Mouse (Mus musculus): ENCODE data around the gene Myo9a. TPM values are rescaled to one million over a fixed set of nuclear protein-coding genes. Genes with fewer than 3 reads are reported as not detected.

Myo9a gene
- total and polyA plus RNA-seq, 2 experiments from 2014 or later: 13.2 to 59.9 TPM

DNA sequence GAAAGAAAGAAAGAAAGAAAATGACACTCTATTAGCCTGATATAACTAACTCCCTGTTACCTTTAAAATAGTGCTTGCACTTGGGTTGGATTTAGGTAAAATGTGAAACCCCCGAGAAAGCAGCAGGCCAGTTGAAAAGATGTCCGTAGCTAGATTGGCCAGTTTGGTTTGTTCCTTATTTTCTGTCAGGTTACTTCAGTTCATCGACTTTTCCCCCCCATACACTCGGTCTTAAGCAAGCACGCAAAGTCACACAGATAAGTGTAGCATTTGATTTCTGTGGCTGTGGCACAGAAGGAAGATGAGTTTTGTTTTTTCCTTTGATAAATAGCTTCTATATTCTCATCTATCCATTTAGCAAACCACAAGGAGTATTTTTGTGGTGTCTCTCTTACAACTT lies 19.6 kb upstream of the Myo9a start:
- no peaks in the 10 kb centered on the region for H3K4me1 ChIP-seq (ENCODE audit: insufficient read depth)

DNA sequence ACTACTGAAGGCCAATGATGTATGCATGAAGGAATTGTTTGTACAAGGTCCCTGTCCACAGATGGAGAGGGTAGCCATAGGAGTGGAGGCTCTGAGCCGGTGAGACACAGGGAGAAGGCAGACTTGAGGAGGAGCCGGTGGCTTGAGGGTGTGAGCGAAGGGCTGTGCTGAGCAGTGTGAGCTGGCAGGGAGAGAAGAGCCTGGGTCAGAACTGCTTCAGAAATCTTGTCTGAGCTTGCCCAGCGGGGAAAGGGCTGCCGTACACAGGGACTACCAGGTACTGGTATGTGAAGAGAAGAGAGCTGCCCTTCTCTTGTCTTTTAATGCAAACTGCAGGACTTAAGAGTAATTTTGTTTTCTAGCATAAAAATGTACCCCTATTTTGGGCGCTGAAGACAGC lies 17.6 kb upstream of the Myo9a start:
- Histone ChIP-seq H3K9ac (no peak overlapping the region), H3K4me2 (ENCODE audit: low read depth) (no peak overlapping the region), H3K4me3 (ENCODE audit: low read depth, low read length) (no peak overlapping the region), H3K4me1 (ENCODE audit: insufficient read depth) (no peaks in the 10 kb centered on the region), H3K9me3 (ENCODE audit: low read length) (no peaks in the 10 kb centered on the region), H3K36me3 (ENCODE audit: insufficient read depth) (peaks cover 3% of the 10 kb centered on the region; the same call in 1 of the 2 replicates), H3K27me3 (ENCODE audit: insufficient read depth, low read length) (no peaks in the 10 kb centered on the region), H3K27ac (ENCODE audit: low read depth, low read length) (no peak overlapping the region)
- DNase-seq (no peak), ATAC-seq (no peak)
- 80% methylated on average over 6 of the region's 6 CpGs for whole genome bisulfite sequencing
- TF ChIP-seq CTCF (IDR thresholded peaks at IDR 0.05; ENCODE audit: low read depth): no peak

More for the DNA sequence above, 19.6 kb upstream of the Myo9a start:
- no peak for TF ChIP-seq CTCF (IDR thresholded peaks at IDR 0.05; ENCODE audit: low read depth)
- Histone ChIP-seq H3K27me3 (ENCODE audit: insufficient read depth, low read length) (no peaks in the 10 kb centered on the region), H3K9me3 (ENCODE audit: low read length) (no peaks in the 10 kb centered on the region), H3K36me3 (ENCODE audit: insufficient read depth) (no peaks in the 10 kb centered on the region; the same call in 1 of the 2 replicates), H3K4me2 (ENCODE audit: low read depth) (no peak overlapping the region), H3K27ac (ENCODE audit: low read depth, low read length) (no peak overlapping the region), H3K4me3 (ENCODE audit: low read depth, low read length) (no peak overlapping the region), H3K9ac (no peak overlapping the region)
- ATAC-seq (no peak), DNase-seq (no peak)
- 90% methylated on average over 5 of the region's 5 CpGs for WGBS

DNA sequence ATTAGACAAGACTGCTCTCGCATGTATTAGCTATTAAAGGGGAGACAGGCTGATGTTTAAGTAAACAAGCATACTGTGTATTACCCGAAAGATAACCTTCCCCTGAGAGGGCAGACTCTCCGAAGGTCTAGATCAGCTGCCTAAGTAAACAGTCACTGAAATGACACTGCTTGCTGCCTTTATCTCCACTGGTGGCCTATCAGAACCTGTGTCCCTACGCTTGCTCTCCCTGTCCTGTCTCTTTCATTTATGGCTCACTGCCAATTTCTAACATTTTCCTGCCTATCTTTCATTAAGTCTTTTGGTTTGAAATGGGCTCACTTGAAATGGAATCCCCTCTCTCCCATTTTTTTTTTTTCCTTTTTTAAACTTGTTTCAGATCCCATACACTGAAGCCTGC lies 15.3 kb upstream of the Myo9a start:
- H3K4me2 ChIP-seq (ENCODE audit: low read depth): no peak overlapping the region
- no peak for ATAC-seq
- no peaks in the 10 kb centered on the region for H3K9me3 ChIP-seq (ENCODE audit: low read length)
- no peaks in the 10 kb centered on the region for H3K27me3 ChIP-seq (ENCODE audit: insufficient read depth, low read length)
- no peak for DNase-seq
- H3K9ac ChIP-seq: no peak overlapping the region
- no peaks in the 10 kb centered on the region for H3K4me1 ChIP-seq (ENCODE audit: insufficient read depth)
- WGBS: 69% methylated on average over 4 of the region's 4 CpGs
- peaks cover 3% of the 10 kb centered on the region; the same call in 1 of the 2 replicates for H3K36me3 ChIP-seq (ENCODE audit: insufficient read depth)
- no peak overlapping the region for H3K4me3 ChIP-seq (ENCODE audit: low read depth, low read length)
- TF ChIP-seq CTCF (IDR thresholded peaks at IDR 0.05; ENCODE audit: low read depth): no peak
- no peak overlapping the region for H3K27ac ChIP-seq (ENCODE audit: low read depth, low read length)

DNA sequence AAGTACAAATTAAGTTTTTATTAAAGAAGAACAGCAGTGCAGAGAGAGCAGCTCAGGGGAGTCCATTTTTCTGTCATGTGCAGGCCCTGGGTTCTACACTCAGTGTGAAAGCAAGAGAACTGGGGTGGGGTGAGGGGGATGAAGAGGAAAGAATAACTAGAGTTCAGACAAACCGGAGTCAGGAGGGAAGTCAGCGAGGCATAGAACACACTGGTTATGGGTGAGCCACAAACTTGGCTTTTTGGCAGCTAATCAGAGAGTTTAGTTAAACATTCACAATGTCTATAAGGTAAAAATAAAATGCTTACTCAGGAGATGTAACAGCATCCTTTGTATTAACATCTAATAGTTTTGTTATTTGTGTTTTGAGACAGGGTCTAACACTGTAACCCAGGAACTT lies 10.1 kb upstream of the Myo9a start:
- H3K27me3 ChIP-seq (ENCODE audit: insufficient read depth, low read length): no peaks in the 10 kb centered on the region
- no peak for TF ChIP-seq CTCF (IDR thresholded peaks at IDR 0.05; ENCODE audit: low read depth)
- DNase-seq: no peak
- no peak overlapping the region for H3K4me3 ChIP-seq (ENCODE audit: low read depth, low read length)
- H3K4me1 ChIP-seq (ENCODE audit: insufficient read depth): no peaks in the 10 kb centered on the region
- no peak for ATAC-seq
- H3K27ac ChIP-seq (ENCODE audit: low read depth, low read length): no peak overlapping the region
- no peak overlapping the region for H3K9ac ChIP-seq
- no peaks in the 10 kb centered on the region for H3K9me3 ChIP-seq (ENCODE audit: low read length)
- 95% methylated on average over 2 of the region's 2 CpGs for WGBS
- no peak overlapping the region for H3K4me2 ChIP-seq (ENCODE audit: low read depth)
- H3K36me3 ChIP-seq (ENCODE audit: insufficient read depth): peaks cover 3% of the 10 kb centered on the region; the same call in 1 of the 2 replicates

DNA sequence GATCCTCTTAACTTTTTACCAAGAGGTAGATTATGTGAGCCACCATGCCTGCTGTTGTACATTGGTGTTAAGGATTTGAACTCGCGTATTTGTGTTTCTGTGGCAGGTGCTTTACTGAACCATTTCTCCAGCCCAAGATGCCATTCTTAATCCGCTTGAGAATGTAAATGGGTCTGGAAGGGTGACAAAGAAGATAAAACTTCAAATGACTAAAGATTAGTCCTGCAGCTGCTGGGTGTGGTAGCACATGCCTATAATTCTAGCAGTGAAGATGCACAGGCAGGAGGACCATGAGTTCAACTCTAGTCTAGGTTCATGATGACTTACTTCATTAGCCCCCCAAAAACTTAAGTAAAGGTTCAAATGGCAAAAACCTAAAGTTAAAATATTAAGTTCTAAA lies 6.8 kb upstream of the Myo9a start:
- Histone ChIP-seq H3K9me3 (ENCODE audit: low read length) (no peaks in the 10 kb centered on the region), H3K4me1 (ENCODE audit: insufficient read depth) (no peaks in the 10 kb centered on the region), H3K27me3 (ENCODE audit: insufficient read depth, low read length) (no peaks in the 10 kb centered on the region), H3K4me3 (ENCODE audit: low read depth, low read length) (no peak overlapping the region), H3K4me2 (ENCODE audit: low read depth) (no peak overlapping the region), H3K27ac (ENCODE audit: low read depth, low read length) (no peak overlapping the region), H3K9ac (no peak overlapping the region), H3K36me3 (ENCODE audit: insufficient read depth) (no peaks in the 10 kb centered on the region)
- no peak for TF ChIP-seq CTCF (IDR thresholded peaks at IDR 0.05; ENCODE audit: low read depth)
- ATAC-seq (no peak), DNase-seq (no peak)
- WGBS: 95% methylated on average over 3 of the region's 3 CpGs

DNA sequence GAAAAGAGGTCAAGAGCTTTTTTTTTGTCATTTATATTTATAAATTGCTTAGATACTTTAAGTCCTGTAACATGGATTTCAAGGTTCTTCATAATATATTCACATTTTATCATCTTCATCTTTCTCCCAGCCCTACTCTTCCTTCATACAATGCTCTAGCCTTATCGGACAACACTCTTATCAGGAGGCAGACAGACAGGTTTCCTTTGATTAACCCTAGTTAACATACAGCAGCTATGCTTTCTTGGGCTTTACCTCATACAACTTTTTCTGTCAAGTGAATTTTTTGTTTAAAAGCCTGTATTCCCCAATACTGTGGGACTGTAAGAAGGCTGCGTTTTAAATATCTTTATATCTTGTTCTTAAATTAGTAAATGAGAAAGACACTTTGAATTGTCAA lies 2.3 kb upstream of the Myo9a start:
- no peak for ATAC-seq
- Histone ChIP-seq H3K27me3 (ENCODE audit: insufficient read depth, low read length) (no peaks in the 10 kb centered on the region), H3K36me3 (ENCODE audit: insufficient read depth) (no peaks in the 10 kb centered on the region), H3K9ac (no peak overlapping the region), H3K4me3 (ENCODE audit: low read depth, low read length) (no peak overlapping the region), H3K9me3 (ENCODE audit: low read length) (no peaks in the 10 kb centered on the region), H3K4me2 (ENCODE audit: low read depth) (no peak overlapping the region), H3K27ac (ENCODE audit: low read depth, low read length) (no peak overlapping the region), H3K4me1 (ENCODE audit: insufficient read depth) (peaks cover 13% of the 10 kb centered on the region; the same call in 1 of the 2 replicates)
- no peak for TF ChIP-seq CTCF (IDR thresholded peaks at IDR 0.05; ENCODE audit: low read depth)
- DNase-seq: no peak
- 97% methylated on average over 2 of the region's 2 CpGs for whole genome bisulfite sequencing

DNA sequence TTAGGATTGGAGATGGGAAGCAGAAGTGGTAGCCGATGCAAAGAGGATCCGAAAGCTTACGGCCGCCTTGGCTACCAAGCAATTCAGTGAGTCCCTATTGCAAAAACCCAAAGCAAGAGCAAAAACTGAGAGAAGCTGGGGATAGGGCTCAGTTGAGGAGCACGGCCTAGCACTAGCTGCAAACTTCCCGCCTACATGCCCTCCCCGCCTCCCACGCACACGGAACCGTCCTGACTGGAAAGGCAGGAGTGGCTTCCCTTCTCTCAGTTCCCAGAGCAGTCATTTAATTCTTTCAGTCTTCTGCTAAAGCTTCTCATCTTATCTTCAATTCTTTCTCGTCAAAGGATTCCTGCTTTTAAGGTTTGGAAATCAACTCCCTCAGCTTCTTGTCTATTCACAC lies 1.7 kb upstream of the Myo9a start:
- DNase-seq (no peak), ATAC-seq (no peak)
- H3K27me3 ChIP-seq (ENCODE audit: insufficient read depth, low read length): no peaks in the 10 kb centered on the region
- no peak overlapping the region for H3K9ac ChIP-seq
- TF ChIP-seq CTCF (IDR thresholded peaks at IDR 0.05; ENCODE audit: low read depth): no peak
- no peaks in the 10 kb centered on the region for H3K36me3 ChIP-seq (ENCODE audit: insufficient read depth)
- H3K4me1 ChIP-seq (ENCODE audit: insufficient read depth): peaks cover 17% of the 10 kb centered on the region
- H3K4me3 ChIP-seq (ENCODE audit: low read depth, low read length): no peak overlapping the region
- no peak overlapping the region for H3K27ac ChIP-seq (ENCODE audit: low read depth, low read length)
- H3K4me2 ChIP-seq (ENCODE audit: low read depth): no peak overlapping the region
- no peaks in the 10 kb centered on the region for H3K9me3 ChIP-seq (ENCODE audit: low read length)
- 91% methylated on average over 11 of the region's 11 CpGs for WGBS

Measured in forebrain, postnatal 0 days (tissue).